Mouse (Mus musculus) limb, embryonic 10.5 days (tissue): Measurements from ENCODE around the gene Gfod2. TPM values are rescaled to one million over a fixed set of nuclear protein-coding genes. Genes with fewer than 3 reads are reported as not detected.
A peak's percentile ranks its signal among the peaks of the same experiment; 100 is the strongest.

Source experiments
- DNase-seq: peaks from one replicate; pipeline ENCODE4 v3.0.0-alpha.2; 2017; ENCODE audit warnings: low spot score
- H3K27ac ChIP-seq: fragments of 300-500 bp; sonication (generic); 2 replicates; pipeline ENCODE4 v1.5.1; 2016; ENCODE audit warnings: mild to moderate bottlenecking
- H3K27me3 ChIP-seq: fragments of 300-500 bp; sonication (generic); 2 replicates; pipeline ENCODE4 v1.6.1; 2016; ENCODE audit warnings: low read depth, mild to moderate bottlenecking; ENCODE audit not compliant: poor library complexity, severe bottlenecking
- H3K36me3 ChIP-seq: fragments of 300-500 bp; sonication (generic); 2 replicates; pipeline ENCODE4 v1.6.1; 2016; ENCODE audit warnings: mild to moderate bottlenecking, moderate library complexity
- H3K4me1 ChIP-seq: fragments of 300-500 bp; sonication (generic); 2 replicates; pipeline ENCODE4 v1.6.1; 2016
- H3K4me3 ChIP-seq: fragments of 300-500 bp; sonication (generic); 2 replicates; pipeline ENCODE4 v1.5.1; 2016; ENCODE audit warnings: mild to moderate bottlenecking, moderate library complexity
- H3K9me3 ChIP-seq: fragments of 300-500 bp; sonication (generic); replicated peaks from 2 replicates; pipeline ENCODE4 v1.6.1; 2016; ENCODE audit warnings: mild to moderate bottlenecking
- WGBS: fragments of 180-500 bp; shearing (Covaris S2); methylation state at CpG from one replicate; pipeline ENCODE4 v1.1.7; 2016; 5-methylcytosine and 5-hydroxymethylcytosine counted together
- polyA plus RNA-seq: library from polyadenylated mRNA; unstranded; fragments of >200 nt; fragmentation: Nextera tagmentation; extraction: Ambion mirVana; gene quantifications from 2 replicates; pipeline ENCODE4 v1.2.1, GENCODE M21; 2016

The Gfod2 gene
- polyA plus RNA-seq: 25.4 and 29.8 TPM in 2 replicates

GRCm38 (mm10) chr8:105758277-105759108 lies at the start of gene Gfod2:
Gene Gfod2, minus strand, starts transcription at chr8:105758664.
- no peaks in the 10 kb centered on the region for H3K27me3 ChIP-seq
- 3% methylated on average over 57 of the region's 57 CpGs for WGBS
- H3K36me3 ChIP-seq: peaks cover 4% of the 10 kb centered on the region; the same call in 1 of the 2 replicates
- H3K27ac ChIP-seq: peak within 1 kb of the TSS; percentile 88
- peak; percentile 99 for DNase-seq
- H3K4me3 ChIP-seq: peak within 1 kb of the TSS; percentile 90
- peaks cover 21% of the 10 kb centered on the region for H3K4me1 ChIP-seq
- H3K9me3 ChIP-seq: no peaks in the 10 kb centered on the region

- H3K4me1 ChIP-seq: no peaks in the 10 kb centered on the region
- no peaks in the 10 kb centered on the region for H3K9me3 ChIP-seq
- peaks cover 79% of the 10 kb centered on the region for H3K36me3 ChIP-seq
- H3K27ac ChIP-seq: no peak overlapping the region
- WGBS: 93% methylated on average over 5 of the region's 5 CpGs
- DNase-seq: no peak
- no peak overlapping the region for H3K4me3 ChIP-seq
- no peaks in the 10 kb centered on the region for H3K27me3 ChIP-seq
These were observed 49.3 kb upstream of the Gfod2 start for GRCm38 (mm10) chr8:105807766-105808165.

- Histone ChIP-seq H3K4me1 (no peaks in the 10 kb centered on the region), H3K9me3 (no peaks in the 10 kb centered on the region), H3K27me3 (no peaks in the 10 kb centered on the region), H3K36me3 (peaks cover 69% of the 10 kb centered on the region), H3K4me3 (no peak overlapping the region), H3K27ac (no peak overlapping the region)
- 90% methylated on average over 1 of the region's 1 CpGs for WGBS
- no peak for DNase-seq
These were observed 47.5 kb upstream of the Gfod2 start for GRCm38 (mm10) chr8:105805964-105806363.

- Histone ChIP-seq H3K4me3 (no peak overlapping the region), H3K36me3 (peaks cover 64% of the 10 kb centered on the region), H3K9me3 (no peaks in the 10 kb centered on the region), H3K4me1 (no peaks in the 10 kb centered on the region), H3K27ac (no peak overlapping the region), H3K27me3 (no peaks in the 10 kb centered on the region)
- 83% methylated on average over 3 of the region's 3 CpGs for WGBS
- DNase-seq: no peak
These were observed 46.9 kb upstream of the Gfod2 start for GRCm38 (mm10) chr8:105805346-105805745.

- Histone ChIP-seq H3K4me1 (no peaks in the 10 kb centered on the region), H3K27me3 (no peaks in the 10 kb centered on the region), H3K9me3 (no peaks in the 10 kb centered on the region), H3K4me3 (no peak overlapping the region), H3K27ac (no peak overlapping the region), H3K36me3 (peaks cover 66% of the 10 kb centered on the region)
- WGBS: 94% methylated on average over 7 of the region's 7 CpGs
- no peak for DNase-seq
These were observed 46.3 kb upstream of the Gfod2 start for GRCm38 (mm10) chr8:105804797-105805196.

GRCm38 (mm10) chr8:105801153-105801904 lies 42.9 kb upstream of the Gfod2 start:
- WGBS: 88% methylated on average over 6 of the region's 6 CpGs
- H3K9me3 ChIP-seq: no peaks in the 10 kb centered on the region
- no peaks in the 10 kb centered on the region for H3K27me3 ChIP-seq
- no peak overlapping the region for H3K27ac ChIP-seq
- no peaks in the 10 kb centered on the region for H3K4me1 ChIP-seq
- H3K36me3 ChIP-seq: peaks cover 60% of the 10 kb centered on the region
- H3K4me3 ChIP-seq: no peak overlapping the region
- DNase-seq: no peak

- Histone ChIP-seq H3K27me3 (no peaks in the 10 kb centered on the region), H3K36me3 (peaks cover 58% of the 10 kb centered on the region), H3K27ac (no peak overlapping the region), H3K4me1 (no peaks in the 10 kb centered on the region), H3K9me3 (no peaks in the 10 kb centered on the region), H3K4me3 (no peak overlapping the region)
- WGBS: 69% methylated on average over 8 of the region's 8 CpGs
- DNase-seq: no peak
These were observed 40.8 kb upstream of the Gfod2 start for GRCm38 (mm10) chr8:105799091-105799812.

- H3K27me3 ChIP-seq: no peaks in the 10 kb centered on the region
- no peak overlapping the region for H3K4me3 ChIP-seq
- no peak overlapping the region for H3K27ac ChIP-seq
- DNase-seq: no peak
- 95% methylated on average over 5 of the region's 5 CpGs for WGBS
- H3K4me1 ChIP-seq: no peaks in the 10 kb centered on the region
- H3K9me3 ChIP-seq: no peaks in the 10 kb centered on the region
- peaks cover 55% of the 10 kb centered on the region for H3K36me3 ChIP-seq
These were observed 39.9 kb upstream of the Gfod2 start for GRCm38 (mm10) chr8:105798408-105798807.

- 94% methylated on average over 1 of the region's 1 CpGs for WGBS
- H3K27ac ChIP-seq: no peak overlapping the region
- DNase-seq: no peak
- no peaks in the 10 kb centered on the region for H3K4me1 ChIP-seq
- H3K36me3 ChIP-seq: peaks cover 57% of the 10 kb centered on the region
- H3K9me3 ChIP-seq: no peaks in the 10 kb centered on the region
- no peaks in the 10 kb centered on the region for H3K27me3 ChIP-seq
- no peak overlapping the region for H3K4me3 ChIP-seq
These were observed 37.3 kb upstream of the Gfod2 start for GRCm38 (mm10) chr8:105795785-105796184.

GRCm38 (mm10) chr8:105794009-105794598 lies 35.6 kb upstream of the Gfod2 start:
- no peaks in the 10 kb centered on the region for H3K4me1 ChIP-seq

GRCm38 (mm10) chr8:105793331-105793730 lies 34.9 kb upstream of the Gfod2 start:
- Histone ChIP-seq H3K4me1 (no peaks in the 10 kb centered on the region), H3K27me3 (no peaks in the 10 kb centered on the region), H3K4me3 (no peak overlapping the region), H3K9me3 (no peaks in the 10 kb centered on the region), H3K27ac (no peak overlapping the region), H3K36me3 (peaks cover 53% of the 10 kb centered on the region)
- 91% methylated on average over 1 of the region's 1 CpGs for WGBS
- DNase-seq: no peak

More at GRCm38 (mm10) chr8:105794009-105794598, 35.6 kb upstream of the Gfod2 start:
- 84% methylated on average over 3 of the region's 3 CpGs for WGBS
- Histone ChIP-seq H3K9me3 (no peaks in the 10 kb centered on the region), H3K36me3 (peaks cover 53% of the 10 kb centered on the region), H3K27ac (no peak overlapping the region), H3K4me3 (no peak overlapping the region), H3K27me3 (no peaks in the 10 kb centered on the region)
- no peak for DNase-seq

GRCm38 (mm10) chr8:105789626-105790025 lies 31.2 kb upstream of the Gfod2 start:
- peaks cover 61% of the 10 kb centered on the region for H3K36me3 ChIP-seq
- no peaks in the 10 kb centered on the region for H3K4me1 ChIP-seq
- H3K27me3 ChIP-seq: no peaks in the 10 kb centered on the region
- no peak for DNase-seq
- H3K4me3 ChIP-seq: no peak overlapping the region
- H3K27ac ChIP-seq: no peak overlapping the region
- H3K9me3 ChIP-seq: no peaks in the 10 kb centered on the region
